Mouse (Mus musculus) E14TG2a.4 (cell line): ENCODE data around the gene Psmd3.

Experiments
- CTCF ChIP-seq: conservative IDR thresholded peaks from 2 replicates; pipeline ENCODE4 v1.5.1; 2014; ENCODE audit warnings: low read length
- POU5F1 ChIP-seq: IDR thresholded peaks from 2 replicates; pipeline ENCODE4 v1.6.1; 2014; ENCODE audit warnings: low read length, borderline replicate concordance

- TF ChIP-seq CTCF, result no peak
- no peak for TF ChIP-seq POU5F1
Observed at GRCm38 (mm10) chr11:98736176-98736575, 53.8 kb downstream of the Psmd3 start.
